In genomic region chr15:82814321-82814720, GRCm38 (mm10) we compare ENCODE assay signal across 31 mouse cellular contexts. TPM values are rescaled to one million over a fixed set of nuclear protein-coding genes. Genes with fewer than 3 reads are reported as not detected.
"Had no signal": no experiment of that assay in that cellular context is flagged by ENCODE, and none has a peak within 500 bp of the region (broad histone marks: within the 10 kb centered on the region; RNA-seq: fewer than 3 reads in every experiment).

No protein-coding gene starts in this region.

- H3K4me1 ChIP-seq: embryonic facial prominence, embryonic 10.5 days; embryonic facial prominence, embryonic 12.5 days; embryonic facial prominence, embryonic 13.5 days; embryonic facial prominence, embryonic 15.5 days had no signal

- H3K4me3 ChIP-seq: embryonic facial prominence, embryonic 10.5 days; embryonic facial prominence, embryonic 12.5 days; embryonic facial prominence, embryonic 13.5 days; embryonic facial prominence, embryonic 15.5 days; erythroblast, embryonic 14.5 days; forebrain, embryonic 10.5 days; forebrain, embryonic 12.5 days; forebrain, embryonic 13.5 days; forebrain, embryonic 15.5 days; gastrocnemius, adult 2 months; heart, adult 2 months had no signal

- ATAC-seq: forebrain, embryonic 15.5 days; forebrain, embryonic 16.5 days had no signal

- H3K27ac ChIP-seq: embryonic facial prominence, embryonic 10.5 days; embryonic facial prominence, embryonic 12.5 days; embryonic facial prominence, embryonic 13.5 days; embryonic facial prominence, embryonic 15.5 days; forebrain, embryonic 10.5 days; forebrain, embryonic 12.5 days; forebrain, embryonic 13.5 days; forebrain, embryonic 15.5 days; gastrocnemius, adult 2 months; heart, adult 2 months had no signal

- H3K9ac ChIP-seq: embryonic facial prominence, embryonic 12.5 days; embryonic facial prominence, embryonic 13.5 days; embryonic facial prominence, embryonic 15.5 days; forebrain, embryonic 12.5 days; forebrain, embryonic 13.5 days; forebrain, embryonic 15.5 days; forebrain, postnatal 0 days had no signal

- H3K4me2 ChIP-seq: embryonic facial prominence, embryonic 12.5 days; embryonic facial prominence, embryonic 13.5 days; embryonic facial prominence, embryonic 15.5 days; forebrain, embryonic 12.5 days; forebrain, embryonic 13.5 days; forebrain, embryonic 15.5 days had no signal

- H3K9me3 ChIP-seq: embryonic facial prominence, embryonic 10.5 days; embryonic facial prominence, embryonic 12.5 days; embryonic facial prominence, embryonic 13.5 days; embryonic facial prominence, embryonic 15.5 days; forebrain, embryonic 10.5 days; forebrain, embryonic 12.5 days; forebrain, embryonic 13.5 days; forebrain, embryonic 15.5 days had no signal

- H3K27me3 ChIP-seq: embryonic facial prominence, embryonic 12.5 days; embryonic facial prominence, embryonic 13.5 days; embryonic facial prominence, embryonic 15.5 days; forebrain, embryonic 12.5 days; forebrain, embryonic 13.5 days; forebrain, embryonic 15.5 days had no signal

RNA-seq across cellular contexts. Expression of gene Cyp2d26, which starts 20.2 kb away (rescaled TPM):
- total RNA-seq: common myeloid progenitor, adult 5-6 weeks; forebrain, postnatal 0 days; gastrocnemius, adult 2 months; gastrocnemius, postnatal 25 days; gastrocnemius, postnatal 36 days; granulocyte monocyte progenitor cell, adult 5-6 weeks; heart, adult 18-20 months; heart, adult 2 months; heart, adult 8-10 months had no signal
- polyA plus RNA-seq: embryonic facial prominence, embryonic 10.5 days; embryonic facial prominence, embryonic 11.5 days; embryonic facial prominence, embryonic 12.5 days; embryonic facial prominence, embryonic 13.5 days; embryonic facial prominence, embryonic 14.5 days; embryonic facial prominence, embryonic 15.5 days; erythroblast, embryonic 14.5 days; forebrain, embryonic 10.5 days; forebrain, embryonic 11.5 days; forebrain, embryonic 12.5 days; forebrain, embryonic 14.5 days; forebrain, embryonic 15.5 days; forebrain, embryonic 16.5 days; forebrain, postnatal 0 days; heart, adult 2 months had no signal

RNA-seq across cellular contexts. Expression of gene Cyp2d40, which starts 50.3 kb away (rescaled TPM):
- total RNA-seq: common myeloid progenitor, adult 5-6 weeks; forebrain, postnatal 0 days; gastrocnemius, adult 18-20 months; gastrocnemius, adult 2 months; gastrocnemius, adult 8-10 months; gastrocnemius, postnatal 10 days; gastrocnemius, postnatal 25 days; gastrocnemius, postnatal 36 days; gastrocnemius, postnatal 4 days; granulocyte monocyte progenitor cell, adult 5-6 weeks; heart, adult 18-20 months; heart, adult 2 months; heart, adult 8-10 months had no signal
- polyA plus RNA-seq: cerebellum, adult 2 months; cortical plate, adult 2 months; embryonic facial prominence, embryonic 10.5 days; embryonic facial prominence, embryonic 11.5 days; embryonic facial prominence, embryonic 12.5 days; embryonic facial prominence, embryonic 13.5 days; embryonic facial prominence, embryonic 14.5 days; embryonic facial prominence, embryonic 15.5 days; erythroblast, embryonic 14.5 days; forebrain, embryonic 10.5 days; forebrain, embryonic 11.5 days; forebrain, embryonic 12.5 days; forebrain, embryonic 13.5 days; forebrain, embryonic 14.5 days; forebrain, embryonic 15.5 days; forebrain, embryonic 16.5 days; forebrain, postnatal 0 days; frontal cortex, adult 2 months; gonadal fat pad, adult 2 months; heart, adult 2 months had no signal
